In genomic region chr3:56575422-56575821, GRCm38 (mm10) we compare ENCODE assay signal across 8 mouse cellular contexts.
DNase-seq lines count a peak whose midpoint lies in the region; ATAC-seq and TF ChIP-seq lines count a peak whose summit lies in the region.

No protein-coding gene starts in this region.

- no peaks in the 10 kb centered on the region for H3K27me3 ChIP-seq in embryonic facial prominence, embryonic 13.5 days
- H3K27me3 ChIP-seq in midbrain, postnatal 0 days (ENCODE audit: insufficient read depth, low read length): no peaks in the 10 kb centered on the region

- WGBS in embryonic facial prominence, embryonic 13.5 days: 56% methylated on average over 5 of the region's 5 CpGs
- 70% methylated on average over 5 of the region's 5 CpGs for WGBS in midbrain, postnatal 0 days

- H3K9ac ChIP-seq in embryonic facial prominence, embryonic 13.5 days: no peak overlapping the region
- H3K9ac ChIP-seq in midbrain, postnatal 0 days (replicated peaks; ENCODE audit: low read length, poor library complexity, severe bottlenecking): no peak overlapping the region

- H3K36me3 ChIP-seq in embryonic facial prominence, embryonic 13.5 days: no peaks in the 10 kb centered on the region
- H3K36me3 ChIP-seq in midbrain, postnatal 0 days (ENCODE audit: insufficient read depth, low read length): no peaks in the 10 kb centered on the region

- H3K9me3 ChIP-seq in embryonic facial prominence, embryonic 13.5 days: no peaks in the 10 kb centered on the region
- 0 out of 2 replicates have a peak, but pooled peaks cover 4% of the 10 kb centered on the region for H3K9me3 ChIP-seq in midbrain, postnatal 0 days (ENCODE audit: low read length)

- TF ChIP-seq CTCF in midbrain, postnatal 0 days (IDR thresholded peaks at IDR 0.05): no peak

- H3K4me2 ChIP-seq in embryonic facial prominence, embryonic 13.5 days: no peak overlapping the region
- H3K4me2 ChIP-seq in midbrain, postnatal 0 days (ENCODE audit: low read depth, low read length, poor library complexity, severe bottlenecking): no peak overlapping the region

- H3K27ac ChIP-seq in embryonic facial prominence, embryonic 13.5 days: no peak overlapping the region
- no peak overlapping the region for H3K27ac ChIP-seq in midbrain, postnatal 0 days (ENCODE audit: low read depth, low read length)

- no peak for ATAC-seq in CD4-positive, CD25-positive, alpha-beta regulatory T cell, adult 4 months
- ATAC-seq in embryonic facial prominence, embryonic 13.5 days (ENCODE audit: insufficient number of reproducible peaks, insufficient read depth, low FRiP score, low TSS enrichment, low read depth): peak; percentile 43; the same call in 1 of the 2 replicates
- ATAC-seq in midbrain, postnatal 0 days (ENCODE audit: low FRiP score): no peak

- H3K4me3 ChIP-seq in embryonic facial prominence, embryonic 13.5 days: no peak overlapping the region
- H3K4me3 ChIP-seq in midbrain, postnatal 0 days (ENCODE audit: low read depth, low read length): no peak overlapping the region

- peak; percentile 33 for DNase-seq in CD4-positive, CD25-positive, alpha-beta regulatory T cell, adult 2 months (ENCODE audit: low read depth, low spot score)
- peak; percentile 1 to 21 for DNase-seq in kidney, postnatal 4 days
- no peak for DNase-seq in kidney, postnatal 25 days
- DNase-seq in midbrain, postnatal 0 days (ENCODE audit: low spot score): peak; percentile 28
- no peak for DNase-seq in lung, postnatal 4 days
- no peak for DNase-seq in cerebellum, adult 8-10 months

- no peaks in the 10 kb centered on the region for H3K4me1 ChIP-seq in embryonic facial prominence, embryonic 13.5 days
- H3K4me1 ChIP-seq in midbrain, postnatal 0 days (ENCODE audit: insufficient read depth, low read length): no peaks in the 10 kb centered on the region

Comparison
In these comparisons a context has a peak if more than half of its experiments do, and no peak if none do; other contexts are left out.
1. DNase-seq: peak in CD4-positive, CD25-positive, alpha-beta regulatory T cell, adult 2 months (single experiment), kidney, postnatal 4 days (2 of 2) and midbrain, postnatal 0 days (single experiment); none in kidney, postnatal 25 days (0 of 2), lung, postnatal 4 days (0 of 2) and cerebellum, adult 8-10 months (single experiment).